Mouse (Mus musculus) cerebellum, adult 2 months (tissue): ENCODE results near the gene Hpse.

ENCODE experiments used
- CTCF ChIP-seq: fragments of 200-500 bp; IDR thresholded peaks from 2 replicates; pipeline ENCODE4 v1.5.1; 2011; ENCODE audit warnings: low read depth, mild to moderate bottlenecking, control low read depth, low read length, moderate library complexity, borderline replicate concordance; ENCODE audit not compliant: insufficient read depth
- POLR2A ChIP-seq: fragments of 200-500 bp; IDR thresholded peaks from 2 replicates; pipeline ENCODE4 v1.6.1; 2011; ENCODE audit warnings: low read length, control low read depth, borderline replicate concordance; ENCODE audit not compliant: insufficient read depth

DNA sequence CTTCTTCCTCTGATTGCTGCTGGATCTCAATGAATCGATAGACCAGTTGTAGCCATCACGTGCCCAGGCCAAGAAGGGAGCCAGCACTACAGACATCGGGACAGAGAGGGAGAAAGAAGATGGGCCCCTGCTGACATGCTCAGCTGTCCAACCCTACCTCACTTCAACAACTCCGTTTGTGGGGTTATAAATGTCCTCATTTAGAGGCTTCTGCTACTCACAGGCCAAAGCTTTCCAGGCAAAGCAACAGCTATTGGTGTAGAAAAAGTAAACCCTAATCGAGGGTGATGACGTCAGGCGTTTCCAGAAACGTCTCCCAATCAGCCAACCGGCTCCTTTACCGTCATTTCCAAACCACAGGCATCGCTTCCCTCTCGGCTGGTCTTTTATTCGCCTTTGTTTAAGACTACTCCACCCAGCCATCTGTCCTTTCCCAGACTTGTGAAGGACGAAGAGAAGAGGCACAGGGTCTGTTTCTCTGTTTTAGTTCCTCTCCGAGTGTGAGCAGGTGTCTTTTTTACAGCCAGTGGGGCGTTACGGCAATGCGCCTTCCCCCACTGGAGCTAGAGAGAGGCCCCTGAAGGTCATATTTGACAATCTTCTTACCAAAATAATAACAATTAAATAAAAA lies 39.5 kb downstream of the Hpse start:
- TF ChIP-seq CTCF (no peak), POLR2A (no peak)
